Mouse (Mus musculus): ENCODE results near the gene Hist3h2ba.

DNA sequence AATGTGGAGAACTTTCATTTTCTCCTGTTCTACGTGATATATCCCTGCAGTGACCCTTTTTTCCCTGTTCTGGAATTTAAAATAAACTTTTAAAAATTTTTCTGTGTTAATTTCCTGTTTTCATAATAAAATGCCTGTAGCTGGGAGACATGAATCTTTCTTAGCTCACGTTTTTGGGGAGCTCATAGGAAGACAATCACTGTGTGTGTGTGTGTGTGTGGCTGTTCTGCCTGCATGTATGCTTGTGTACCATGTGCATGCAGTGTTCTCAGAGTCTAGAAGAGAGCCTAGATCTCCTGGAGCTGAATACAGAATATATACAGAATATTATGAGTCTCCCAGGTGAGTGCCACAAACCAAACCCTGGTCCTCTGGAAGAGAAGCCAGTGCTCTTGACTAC lies 21.7 kb upstream of the Hist3h2ba start:
- TF ChIP-seq CTCF (IDR thresholded peaks at IDR 0.05; ENCODE audit: low read depth, low read length), result no peak
- no peak for TF ChIP-seq GATA1 (IDR thresholded peaks at IDR 0.05; ENCODE audit: borderline replicate concordance, low read length)

All from G1E (cell line).